Mouse (Mus musculus): ENCODE data around the gene Kcna10.

Gene Kcna10

DNA sequence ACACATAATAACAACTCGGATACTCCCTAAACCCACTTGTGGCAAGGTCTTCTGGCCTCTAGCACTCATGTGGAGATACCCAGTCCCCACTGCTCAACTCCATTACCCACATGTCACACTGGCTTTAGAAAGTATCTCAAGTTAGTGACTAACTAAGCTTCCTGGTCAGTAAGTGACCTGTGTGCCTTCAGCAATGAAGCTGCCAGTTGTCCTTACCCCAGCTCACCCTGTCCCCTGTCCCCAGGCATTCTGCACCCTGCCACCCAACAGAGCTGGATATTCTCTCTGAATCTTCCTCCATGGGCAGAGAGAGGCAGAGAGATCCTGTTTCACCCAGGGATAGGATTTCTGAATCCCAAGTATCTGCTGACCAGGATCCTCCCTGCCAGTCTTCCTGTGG, at the start of gene Kcna10:
TSS of gene Kcna10 (plus strand) at position 301 of the 400 bp plus-strand sequence.
- no peak for DNase-seq (ENCODE audit: low read depth, low spot score)

GRCm38 (mm10) chr3:107134457-107134856, 48.4 kb upstream of the Kcna10 start:
- DNase-seq (ENCODE audit: low read depth, low spot score), result no peak

GRCm38 (mm10) chr3:107147126-107147525, 35.7 kb upstream of the Kcna10 start:
- no peak for DNase-seq (ENCODE audit: low read depth, low spot score)

- no peak for DNase-seq (ENCODE audit: low read depth, low spot score)
These were observed 33.9 kb upstream of the Kcna10 start for GRCm38 (mm10) chr3:107149006-107149405.

DNA sequence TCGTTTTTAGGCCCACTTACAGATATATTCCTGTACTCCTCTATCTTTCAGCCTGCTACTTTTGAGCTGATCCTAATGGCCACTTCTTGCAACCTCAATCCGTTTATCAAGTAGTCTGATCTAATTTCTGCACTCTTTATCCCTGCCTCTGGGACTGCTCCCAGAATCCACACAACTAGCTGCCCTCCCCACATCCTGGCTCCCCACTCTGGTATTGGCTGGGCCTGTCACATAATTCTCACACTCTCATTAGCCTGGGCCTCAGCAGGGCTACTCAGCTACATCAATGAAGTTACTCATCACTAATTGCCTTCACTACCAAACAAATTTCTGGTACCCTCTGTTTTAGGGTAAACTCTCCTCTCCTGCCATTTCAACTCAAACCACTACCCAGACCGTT, 32.4 kb upstream of the Kcna10 start:
- no peak for DNase-seq (ENCODE audit: low read depth, low spot score)

DNA sequence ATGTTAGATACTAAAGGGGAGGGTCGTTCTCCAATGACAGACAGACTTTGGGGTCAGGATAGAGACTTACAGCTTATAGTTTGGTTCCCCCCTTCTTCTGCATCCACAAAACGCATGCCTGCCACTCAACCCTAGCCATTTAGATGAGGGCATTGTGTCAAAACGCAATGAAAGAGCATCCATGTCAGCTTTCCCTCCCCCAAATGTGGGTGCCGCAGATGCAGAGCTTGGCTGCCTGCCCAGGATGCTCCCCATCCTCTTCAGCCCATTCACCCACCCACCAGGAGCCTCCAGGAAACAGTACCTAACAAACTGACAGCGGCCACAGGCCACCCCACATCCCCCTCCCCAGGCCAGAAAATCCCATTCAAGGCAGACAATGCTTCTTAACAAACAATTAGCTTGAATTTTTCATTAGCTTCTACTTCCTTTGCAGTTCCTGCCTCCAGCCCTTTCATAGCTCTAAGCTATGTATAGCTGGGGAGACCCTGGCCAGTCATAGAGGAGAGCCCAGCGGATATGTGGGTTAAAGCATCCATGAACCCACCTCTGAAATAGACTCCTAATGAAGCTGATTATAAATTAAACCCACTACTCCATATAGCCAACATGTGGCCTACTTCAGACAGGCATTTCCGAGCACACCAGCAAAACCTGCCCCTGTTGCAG, 31.9 kb upstream of the Kcna10 start:
- DNase-seq (ENCODE audit: low read depth, low spot score), result no peak

GRCm38 (mm10) chr3:107153772-107154655, 28.8 kb upstream of the Kcna10 start:
- no peak for DNase-seq (ENCODE audit: low read depth, low spot score)

DNA sequence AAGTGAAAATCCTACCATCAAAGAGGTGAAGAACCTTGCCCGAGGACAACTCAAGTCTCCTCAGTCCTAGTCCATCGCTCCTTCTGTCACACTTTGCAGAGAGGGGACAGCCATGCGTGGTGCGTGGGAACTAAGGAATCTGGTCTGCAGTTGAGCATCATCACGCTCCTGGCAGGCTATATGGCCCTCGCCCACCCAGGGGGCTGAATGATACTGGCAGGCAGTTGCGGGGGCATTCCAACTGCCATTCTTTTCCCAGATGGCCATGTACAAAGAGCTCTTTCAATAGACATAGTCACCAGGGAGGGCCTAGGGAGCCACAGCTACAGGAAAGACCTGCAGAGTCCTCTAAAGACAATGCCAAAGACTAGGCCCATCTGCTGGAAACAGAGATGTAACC, 24.0 kb upstream of the Kcna10 start:
- no peak for DNase-seq (ENCODE audit: low read depth, low spot score)

DNA sequence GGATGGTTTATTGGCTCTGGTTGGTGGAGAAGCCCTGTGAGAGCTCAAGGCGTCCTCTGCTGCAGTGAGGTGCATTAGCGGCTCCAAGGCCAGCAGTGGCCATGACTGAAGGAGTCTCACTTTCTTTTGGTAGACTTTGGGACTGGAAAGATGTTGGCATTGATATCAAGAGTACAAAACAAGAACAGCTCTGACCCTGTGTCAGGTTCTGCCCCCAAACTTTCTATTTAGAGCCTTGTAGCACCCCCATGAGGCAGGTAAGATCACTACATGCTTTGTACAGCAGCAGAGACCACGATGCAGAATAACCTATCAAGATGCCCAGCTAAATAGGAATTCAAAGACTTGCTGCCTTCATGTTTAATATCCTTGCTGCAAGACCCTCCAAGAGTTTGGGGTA, 23.4 kb upstream of the Kcna10 start:
- no peak for DNase-seq (ENCODE audit: low read depth, low spot score)

DNA sequence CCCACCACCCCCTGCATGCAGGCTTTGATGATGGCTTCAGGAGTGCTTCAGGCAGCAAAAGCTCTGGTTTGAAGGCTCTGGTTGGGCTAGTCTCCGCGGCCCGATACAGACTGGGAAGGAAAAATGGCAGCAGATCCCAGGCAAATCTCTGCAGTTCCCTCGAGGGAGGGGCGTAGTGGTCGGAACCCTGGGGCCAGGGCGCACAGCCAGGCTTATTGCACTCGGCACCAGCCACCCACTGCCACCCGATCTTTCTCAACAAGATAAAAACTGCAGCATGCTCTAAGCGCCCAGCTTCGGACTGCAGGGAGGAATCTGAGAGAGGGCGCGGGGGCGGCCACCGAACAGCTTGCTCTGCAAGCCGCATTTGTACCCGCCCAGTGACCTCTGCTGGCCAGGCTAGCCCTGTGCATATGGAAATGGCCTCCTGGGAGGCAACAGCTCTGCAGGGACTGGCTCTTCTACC, 23.0 kb upstream of the Kcna10 start:
- no peak for DNase-seq (ENCODE audit: low read depth, low spot score)

GRCm38 (mm10) chr3:107162741-107163140, 20.1 kb upstream of the Kcna10 start:
- DNase-seq (ENCODE audit: low read depth, low spot score), result no peak

- peak; percentile 53 for DNase-seq (ENCODE audit: low read depth, low spot score)
These were observed 13.3 kb upstream of the Kcna10 start for GRCm38 (mm10) chr3:107169552-107169951.

DNA sequence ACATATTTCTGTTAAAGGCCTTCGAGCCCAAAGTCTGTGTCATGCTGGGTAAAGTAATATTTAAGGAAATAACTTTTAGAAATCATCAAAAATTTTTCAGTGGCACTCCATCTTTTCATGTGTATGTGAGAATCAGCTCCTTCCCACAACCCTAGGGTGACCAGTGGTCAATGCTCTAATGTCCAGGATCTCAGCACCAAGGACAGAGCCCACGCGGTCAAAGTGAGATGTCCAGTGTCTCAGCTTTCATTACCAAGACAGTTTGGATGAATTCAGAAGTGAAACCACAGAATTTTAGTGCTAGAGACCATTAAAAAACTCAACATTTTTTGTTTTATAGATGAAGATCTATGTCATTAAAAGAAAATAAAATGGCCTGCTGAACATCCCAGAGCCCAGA, 10.9 kb upstream of the Kcna10 start:
- DNase-seq (ENCODE audit: low read depth, low spot score), result no peak

DNA sequence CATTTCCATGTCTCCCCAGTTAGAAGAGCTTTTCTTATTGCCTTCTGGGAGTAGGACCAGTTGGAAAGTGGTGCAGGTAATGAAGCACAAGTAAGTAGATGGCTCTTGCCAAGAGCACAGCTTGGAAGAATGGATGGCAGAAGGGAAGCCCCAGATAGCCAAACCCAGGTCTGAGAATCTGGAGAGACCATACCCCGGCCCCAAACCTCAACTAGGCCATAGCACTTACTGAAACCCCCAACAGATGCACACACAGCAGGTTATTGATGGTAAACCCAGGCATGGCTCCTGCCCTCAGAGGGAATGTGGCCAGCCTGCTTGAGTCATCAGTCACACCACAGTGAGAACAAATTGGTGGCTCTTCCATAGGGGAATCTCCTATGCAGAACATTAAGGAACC, 10.3 kb upstream of the Kcna10 start:
- no peak for DNase-seq (ENCODE audit: low read depth, low spot score)

GRCm38 (mm10) chr3:107175486-107175885, 7.4 kb upstream of the Kcna10 start:
- no peak for DNase-seq (ENCODE audit: low read depth, low spot score)

- DNase-seq (ENCODE audit: low read depth, low spot score), result no peak
These were observed 6.4 kb upstream of the Kcna10 start for GRCm38 (mm10) chr3:107176501-107176900.

DNA sequence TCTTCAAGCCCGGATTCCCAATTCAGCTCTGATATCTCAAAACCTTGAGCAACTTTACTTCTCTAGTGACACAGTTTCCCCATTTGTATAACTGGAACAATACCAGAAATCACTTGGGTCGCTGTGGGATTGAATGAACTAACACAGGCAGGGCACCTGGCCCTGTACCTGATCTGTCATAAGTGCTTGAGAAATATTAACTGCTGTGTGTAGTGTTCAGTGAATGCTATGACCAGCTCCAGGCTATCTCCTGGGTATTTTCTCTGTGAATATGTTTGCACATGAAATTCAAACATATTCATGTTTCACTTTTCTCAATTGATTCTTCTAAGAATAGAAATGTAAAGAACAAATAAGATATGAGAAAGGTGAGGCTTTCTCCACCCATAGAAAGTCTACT, 2.0 kb upstream of the Kcna10 start:
- no peak for DNase-seq (ENCODE audit: low read depth, low spot score)

- no peak for DNase-seq (ENCODE audit: low read depth, low spot score)
These were observed 322 bp downstream of the Kcna10 start for GRCm38 (mm10) chr3:107183178-107183577.

DNA sequence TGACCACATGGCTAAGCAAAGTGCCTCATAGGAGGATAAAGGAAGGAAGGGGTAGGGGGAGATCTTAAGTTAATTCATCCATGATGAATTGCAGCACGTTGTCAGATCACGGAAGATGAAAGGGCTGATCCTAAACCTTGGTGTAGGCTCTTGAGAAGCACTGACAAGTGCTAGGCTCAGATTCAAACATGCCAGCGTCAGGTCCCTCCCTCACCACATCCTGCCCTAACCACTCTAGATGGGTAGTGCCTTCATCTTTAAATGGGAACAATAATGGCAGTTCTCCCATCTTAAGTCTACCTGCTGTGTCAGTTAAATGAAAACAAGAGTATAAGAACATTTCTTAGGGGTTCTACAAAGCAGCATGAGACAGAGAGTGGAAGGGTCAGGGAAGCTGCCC, 2.7 kb downstream of the Kcna10 start:
- DNase-seq (ENCODE audit: low read depth, low spot score), result no peak

GRCm38 (mm10) chr3:107187022-107187421, 4.2 kb downstream of the Kcna10 start:
- DNase-seq (ENCODE audit: low read depth, low spot score), result peak; percentile 31

- peak; percentile 54 for DNase-seq (ENCODE audit: low read depth, low spot score)
These were observed 5.5 kb downstream of the Kcna10 start for GRCm38 (mm10) chr3:107188226-107188899.
